Mouse (Mus musculus): Measurements from ENCODE around the gene Dmrtb1.

Dmrtb1 gene

DNA sequence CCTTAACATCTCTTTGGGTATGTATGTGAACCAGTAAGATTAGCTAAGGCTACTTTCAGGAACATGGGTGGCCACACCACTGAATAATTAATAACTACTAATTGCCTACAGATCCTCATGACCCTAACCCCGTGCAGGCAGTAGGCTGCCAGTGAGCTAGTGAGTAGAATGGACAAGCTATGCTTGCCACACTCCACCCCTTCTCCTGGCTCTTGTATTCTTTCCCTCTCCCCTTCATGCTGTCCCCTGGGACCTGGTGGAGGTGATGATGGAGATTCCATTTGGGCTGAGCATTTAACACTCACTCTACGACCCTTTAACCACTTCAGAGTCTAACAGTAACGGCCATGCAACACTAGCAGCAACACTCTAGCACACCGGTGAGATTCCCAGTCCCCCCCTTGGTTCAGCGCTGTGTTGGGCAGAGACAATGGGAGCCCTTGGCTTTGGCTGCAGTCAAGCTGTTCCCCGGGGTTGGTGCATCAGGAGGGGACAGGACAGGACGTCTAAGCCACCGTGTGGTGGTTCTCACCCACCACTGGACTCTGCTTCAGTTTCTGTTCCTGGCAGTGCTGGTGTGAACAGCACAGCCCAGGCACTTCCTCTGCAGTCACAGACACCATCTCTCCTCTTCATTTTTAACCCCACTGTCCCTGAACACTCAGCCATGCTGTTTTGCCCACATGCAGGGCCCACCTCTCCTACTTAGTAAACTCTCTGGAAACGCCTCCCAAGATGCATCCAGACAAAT lies 2.8 kb downstream of the Dmrtb1 start:
- in situ Hi-C loops (cut with MboI; ENCODE audit: low sequenced_read_pairs), result no loop called here

DNA sequence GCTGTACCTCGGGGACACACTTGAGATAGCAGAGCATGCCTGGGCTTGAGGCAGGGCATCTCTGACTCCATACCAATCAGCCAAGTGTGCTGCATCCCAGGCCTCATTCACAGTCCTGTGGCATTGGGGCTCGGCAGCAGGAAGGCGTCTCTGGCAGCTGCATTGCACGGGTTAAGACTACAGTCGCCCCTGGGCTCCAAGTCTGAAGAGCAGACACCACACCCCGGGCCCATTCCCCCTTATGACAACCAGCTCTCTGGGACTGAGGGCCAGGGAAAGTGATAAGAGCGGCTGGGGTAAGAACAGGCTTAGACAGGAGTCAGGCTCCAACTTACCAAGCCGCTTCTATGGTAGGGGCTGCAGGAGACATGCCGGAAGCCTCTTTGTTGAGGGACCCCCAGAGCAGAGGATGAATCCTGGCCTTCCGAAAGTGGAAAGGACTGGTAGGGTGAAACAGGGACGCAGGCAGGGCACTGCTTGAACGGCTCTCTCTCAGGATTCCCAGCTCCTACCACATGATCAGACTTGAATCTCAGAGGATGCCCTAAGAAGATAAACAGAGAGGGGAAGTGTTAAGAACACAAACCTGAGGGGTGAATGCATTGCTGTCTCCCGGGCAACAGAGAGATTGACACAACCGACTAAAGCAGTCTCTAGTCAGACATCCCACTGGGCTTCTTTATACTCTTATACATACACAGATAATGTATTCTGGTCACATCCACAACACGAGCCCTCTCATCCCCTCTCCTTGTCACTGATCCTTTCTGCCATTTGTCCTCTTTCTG lies 3.5 kb downstream of the Dmrtb1 start:
- in situ Hi-C loops (cut with MboI; ENCODE audit: low sequenced_read_pairs), result no loop called here

- in situ Hi-C loops (cut with MboI; ENCODE audit: low sequenced_read_pairs), result no loop called here
These were observed 8.4 kb downstream of the Dmrtb1 start for GRCm38 (mm10) chr4:107675645-107676044.

- in situ Hi-C loops (cut with MboI; ENCODE audit: low sequenced_read_pairs), result no loop called here
These were observed 9.7 kb downstream of the Dmrtb1 start for GRCm38 (mm10) chr4:107674322-107674644.

DNA sequence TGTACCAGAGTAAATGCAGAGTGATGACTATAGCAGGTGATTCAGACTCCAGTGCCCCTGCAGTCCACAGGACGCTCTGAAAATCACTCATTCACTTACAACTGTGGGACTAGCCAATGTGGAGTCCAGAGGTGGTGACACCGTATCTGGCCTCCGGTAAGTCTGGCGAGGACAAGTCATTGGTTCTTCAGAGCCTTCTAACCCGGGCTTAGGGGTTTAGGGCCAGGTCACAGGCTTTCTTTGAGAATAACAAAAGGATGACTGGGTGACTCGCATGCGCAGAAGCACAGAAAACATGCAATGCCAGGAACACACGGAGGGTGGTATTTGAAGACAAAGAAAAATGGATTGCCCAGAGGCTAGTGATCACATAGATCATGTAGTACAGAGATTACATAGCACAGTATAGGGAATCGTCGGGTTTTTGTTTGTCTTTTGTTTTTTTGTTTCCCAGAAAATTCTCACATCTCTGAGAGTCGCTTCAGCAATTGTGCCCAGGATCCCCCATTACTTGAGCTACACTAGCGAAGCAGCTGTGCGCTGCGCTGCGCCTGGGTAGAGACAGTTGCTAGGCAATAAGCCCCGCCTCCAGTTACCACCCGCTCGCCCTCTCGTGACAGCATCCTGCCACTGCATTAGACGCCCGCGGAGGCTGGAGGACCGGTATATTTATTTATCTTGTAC lies 10.2 kb downstream of the Dmrtb1 start:
- in situ Hi-C loops (cut with MboI; ENCODE audit: low sequenced_read_pairs), result no loop called here

- in situ Hi-C loops (cut with MboI; ENCODE audit: low sequenced_read_pairs), result no loop called here
These were observed 13.3 kb downstream of the Dmrtb1 start for GRCm38 (mm10) chr4:107670731-107671130.

GRCm38 (mm10) chr4:107668514-107668913 lies 15.5 kb downstream of the Dmrtb1 start:
- in situ Hi-C loops (cut with MboI; ENCODE audit: low sequenced_read_pairs), result no loop called here

DNA sequence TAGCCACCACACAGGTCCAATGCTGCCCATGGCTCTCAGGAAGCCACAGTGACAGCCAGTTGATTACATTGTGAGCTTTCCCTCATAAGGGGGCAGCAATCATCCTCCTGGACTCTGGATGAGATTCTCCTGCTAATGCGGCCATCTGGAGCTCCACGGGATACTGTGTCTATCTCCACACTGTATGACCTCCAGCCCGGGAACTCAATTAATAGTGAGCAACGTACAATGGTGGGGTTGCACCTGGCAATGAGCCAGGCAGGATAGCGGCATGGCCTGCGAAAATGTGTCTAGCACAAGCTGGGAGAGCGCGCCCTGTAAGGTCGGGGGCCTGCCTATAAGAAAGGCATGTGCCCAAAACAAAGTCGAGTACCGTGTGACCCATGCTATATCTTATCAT lies 23.4 kb downstream of the Dmrtb1 start:
- in situ Hi-C loops (cut with MboI; ENCODE audit: low sequenced_read_pairs), result no loop called here

- in situ Hi-C loops (cut with MboI; ENCODE audit: low sequenced_read_pairs), result no loop called here
These were observed 30.8 kb downstream of the Dmrtb1 start for GRCm38 (mm10) chr4:107653280-107653643.

DNA sequence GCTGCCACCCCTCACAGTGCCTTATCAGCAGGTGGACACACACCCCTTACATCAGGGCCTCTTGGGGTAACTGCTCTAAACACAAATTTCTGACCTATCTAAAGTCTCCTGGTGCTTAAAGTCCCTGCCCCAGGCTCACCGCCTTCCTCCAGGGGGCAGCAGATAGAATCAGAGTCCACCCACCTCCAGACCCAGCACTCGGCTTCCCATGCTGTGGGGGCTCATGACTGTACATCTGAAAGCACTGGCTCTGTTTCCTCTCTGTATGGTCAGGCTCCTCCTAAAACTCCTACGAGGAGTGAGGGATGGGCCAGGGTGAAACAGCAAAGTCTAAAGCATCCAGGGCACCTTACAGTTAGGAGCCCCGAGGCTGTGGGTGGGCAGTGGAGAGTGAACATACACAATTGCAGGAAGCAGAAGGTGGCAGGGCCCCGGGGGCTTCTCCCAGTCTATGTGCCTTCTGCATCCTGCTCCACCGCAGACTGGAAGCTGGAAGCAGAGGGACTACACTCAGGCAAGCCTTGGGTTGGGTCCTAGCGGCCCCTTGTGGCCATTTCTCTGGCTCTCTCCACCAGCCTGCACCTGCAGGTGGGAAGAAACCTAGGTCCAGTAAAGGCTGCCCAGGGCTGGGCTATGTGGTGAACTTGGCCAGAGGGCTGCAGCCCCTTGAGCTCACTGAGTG lies 31.3 kb downstream of the Dmrtb1 start:
- in situ Hi-C loops (cut with MboI; ENCODE audit: low sequenced_read_pairs), result no loop called here

DNA sequence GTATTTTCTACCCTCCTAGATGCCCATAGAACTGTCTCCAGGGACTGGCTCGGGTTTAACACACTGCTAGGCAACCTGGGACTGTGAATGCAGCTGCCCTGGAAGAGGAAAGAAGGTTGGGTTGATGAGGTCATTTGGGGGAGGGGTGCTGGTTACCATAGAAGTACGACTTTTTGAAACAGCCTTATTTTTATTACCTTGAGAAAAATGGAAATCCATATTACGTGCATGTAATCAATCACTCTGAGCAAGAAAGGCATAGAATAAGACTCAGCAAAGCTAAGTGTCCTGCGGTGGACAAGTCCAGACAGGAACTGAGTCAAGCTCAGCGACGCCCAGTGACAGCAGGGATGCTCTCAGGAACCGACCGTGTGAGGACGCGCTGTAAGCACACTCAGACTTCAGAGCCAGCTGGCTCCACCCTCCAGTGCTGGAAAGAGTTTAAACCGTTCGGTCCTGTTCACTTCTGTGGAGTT lies 33.0 kb downstream of the Dmrtb1 start:
- in situ Hi-C loops (cut with MboI; ENCODE audit: low sequenced_read_pairs), result no loop called here

GRCm38 (mm10) chr4:107648959-107649485 lies 35.0 kb downstream of the Dmrtb1 start:
- in situ Hi-C loops (cut with MboI; ENCODE audit: low sequenced_read_pairs), result no loop called here

DNA sequence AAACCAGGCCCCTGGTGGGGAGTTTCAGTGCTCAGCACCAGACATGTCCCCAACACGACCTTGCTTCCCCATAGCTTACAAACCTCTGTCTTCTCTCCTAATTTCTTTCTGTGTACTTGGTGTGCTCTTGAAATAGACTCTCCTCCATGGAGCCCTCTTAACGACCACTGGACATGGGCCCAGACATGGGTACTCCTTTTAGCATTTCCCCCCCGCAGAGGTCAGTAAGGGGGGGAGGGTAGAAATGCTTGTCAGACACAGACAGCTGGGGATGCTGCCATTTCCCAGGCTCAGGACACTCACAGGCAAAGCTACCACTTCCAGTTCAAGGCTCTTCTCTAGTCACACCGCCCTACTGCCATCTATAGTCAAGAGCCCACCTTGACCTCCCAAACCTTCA lies 42.4 kb downstream of the Dmrtb1 start:
- in situ Hi-C loops (cut with MboI; ENCODE audit: low sequenced_read_pairs), result no loop called here

- in situ Hi-C loops (cut with MboI; ENCODE audit: low sequenced_read_pairs), result no loop called here
These were observed 45.7 kb downstream of the Dmrtb1 start for GRCm38 (mm10) chr4:107638303-107638702.

- in situ Hi-C loops (cut with MboI; ENCODE audit: low sequenced_read_pairs), result no loop called here
These were observed 46.4 kb downstream of the Dmrtb1 start for GRCm38 (mm10) chr4:107637670-107638069.

GRCm38 (mm10) chr4:107636099-107636498 lies 47.9 kb downstream of the Dmrtb1 start:
- in situ Hi-C loops (cut with MboI; ENCODE audit: low sequenced_read_pairs), result no loop called here

DNA sequence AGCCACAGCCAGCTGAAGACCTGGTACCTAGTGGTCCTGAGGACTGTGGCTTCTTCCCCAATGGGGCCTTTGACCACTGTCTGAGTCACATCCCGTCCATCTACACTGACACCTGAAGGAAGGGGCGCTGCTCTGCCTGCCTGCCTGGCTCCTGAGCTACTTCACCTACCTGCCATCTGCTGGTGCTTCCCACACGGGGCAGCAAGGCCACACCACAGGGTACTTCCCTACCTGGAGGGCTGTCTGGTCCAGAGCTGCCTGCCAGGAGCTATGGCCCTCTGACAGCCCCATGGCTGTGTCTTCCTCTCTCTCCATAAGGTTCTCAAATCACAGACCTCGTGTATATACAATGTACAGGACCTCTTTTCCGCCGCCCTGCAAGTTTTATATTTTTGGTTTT lies 49.4 kb downstream of the Dmrtb1 start:
- in situ Hi-C loops (cut with MboI; ENCODE audit: low sequenced_read_pairs), result no loop called here

GRCm38 (mm10) chr4:107628921-107629411 lies 55.1 kb downstream of the Dmrtb1 start:
- in situ Hi-C loops (cut with MboI; ENCODE audit: low sequenced_read_pairs), result no loop called here

- in situ Hi-C loops (cut with MboI; ENCODE audit: low sequenced_read_pairs), result no loop called here
These were observed 55.8 kb downstream of the Dmrtb1 start for GRCm38 (mm10) chr4:107628226-107628625.

Measured in CH12F3 (cell line).